Mouse (Mus musculus) left cerebral cortex, adult 9 months (tissue): ENCODE measurements at regions not wholly inside any gene's neighbourhood (a gene's known extent, or its start where the extent isn't known, plus 50 kb on each side); places are given as distances from the start of the nearest gene placed in this dataset.
A peak's percentile ranks its signal among the peaks of the same experiment; 100 is the strongest.
"Not testable (repeated sequence)": the region's sequence is repeated elsewhere in the genome, so short reads cannot be mapped to it uniquely, and the experiment has no call there.

Experiments
- DNase-seq, 2 experiments: peaks; one replicate each; pipeline ENCODE4 v3.0.0; 2022; ENCODE audit warnings: low spot score in 2 of 2

GRCm38 (mm10) chr4:81597390-81597789 lies 154.8 kb upstream of the Mpdz start:
- no peak for DNase-seq

- not testable (repeated sequence) for DNase-seq
These were observed 150.8 kb upstream of the Mpdz start for GRCm38 (mm10) chr4:81593431-81593830.

DNA sequence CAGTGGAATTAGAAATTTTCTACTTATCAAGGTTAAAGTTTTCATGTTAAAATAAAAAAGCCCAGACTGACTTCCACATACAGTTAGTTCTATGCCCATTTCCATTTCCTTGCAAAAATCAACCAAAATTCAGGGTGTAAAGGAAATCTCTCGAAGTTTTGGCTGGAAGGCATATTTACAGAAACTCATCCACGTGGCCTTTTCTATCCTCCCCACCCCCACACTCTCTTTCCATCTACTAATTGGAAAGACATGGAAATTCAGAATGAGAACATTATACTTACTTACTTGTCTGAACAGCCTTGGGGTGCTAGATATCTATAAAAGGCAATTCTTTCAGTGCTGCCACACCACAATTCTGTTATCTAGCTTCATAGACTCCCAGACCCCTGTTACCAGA lies 139.9 kb upstream of the Mpdz start:
- no peak for DNase-seq

GRCm38 (mm10) chr4:81580553-81580952 lies 137.9 kb upstream of the Mpdz start:
- no peak for DNase-seq

GRCm38 (mm10) chr4:81579389-81580110 lies 136.9 kb upstream of the Mpdz start:
- DNase-seq: no peak

GRCm38 (mm10) chr4:81578981-81579380 lies 136.4 kb upstream of the Mpdz start:
- DNase-seq: no peak

GRCm38 (mm10) chr4:81573771-81574170 lies 131.2 kb upstream of the Mpdz start:
- DNase-seq: no peak

DNA sequence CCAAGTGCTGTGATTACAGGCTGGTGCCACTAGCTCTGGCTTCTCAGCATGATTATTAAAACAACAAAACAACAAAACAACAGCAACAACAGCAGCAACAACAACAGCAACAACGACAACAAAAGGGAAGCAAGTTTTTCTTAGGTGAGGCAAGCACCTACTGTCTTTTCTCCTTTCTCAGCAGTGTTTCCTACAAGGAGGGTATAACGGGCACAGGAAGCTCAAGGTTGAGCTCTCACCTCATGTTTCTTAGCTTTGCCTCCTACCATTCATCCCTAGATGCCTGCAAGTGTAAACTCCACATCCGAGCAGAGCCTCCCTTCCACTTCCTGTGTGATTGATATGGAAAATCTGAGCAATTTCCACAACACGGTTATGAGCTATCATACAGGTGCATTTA lies 128.1 kb upstream of the Mpdz start:
- no peak for DNase-seq

DNA sequence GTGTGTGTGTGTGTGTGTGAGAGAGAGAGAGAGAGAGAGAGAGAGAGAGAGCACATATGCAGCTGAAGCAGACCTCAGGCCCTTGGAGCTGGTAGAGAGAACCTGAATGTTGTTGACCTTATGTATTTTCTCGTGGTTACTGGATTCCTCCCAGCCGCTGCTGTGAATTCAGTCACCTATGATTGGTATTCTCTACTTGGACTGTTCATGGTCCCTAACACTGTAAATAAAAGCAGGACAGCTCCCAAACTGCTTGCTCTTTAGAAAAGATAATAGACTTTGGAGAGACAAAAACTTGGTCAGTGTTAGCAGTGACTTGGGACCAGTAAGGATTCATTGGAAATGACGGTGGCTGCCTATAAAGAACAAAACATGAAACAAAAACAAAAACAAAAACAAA lies 126.9 kb upstream of the Mpdz start:
- no peak for DNase-seq

GRCm38 (mm10) chr4:81568404-81568803 lies 125.8 kb upstream of the Mpdz start:
- DNase-seq: no peak

DNA sequence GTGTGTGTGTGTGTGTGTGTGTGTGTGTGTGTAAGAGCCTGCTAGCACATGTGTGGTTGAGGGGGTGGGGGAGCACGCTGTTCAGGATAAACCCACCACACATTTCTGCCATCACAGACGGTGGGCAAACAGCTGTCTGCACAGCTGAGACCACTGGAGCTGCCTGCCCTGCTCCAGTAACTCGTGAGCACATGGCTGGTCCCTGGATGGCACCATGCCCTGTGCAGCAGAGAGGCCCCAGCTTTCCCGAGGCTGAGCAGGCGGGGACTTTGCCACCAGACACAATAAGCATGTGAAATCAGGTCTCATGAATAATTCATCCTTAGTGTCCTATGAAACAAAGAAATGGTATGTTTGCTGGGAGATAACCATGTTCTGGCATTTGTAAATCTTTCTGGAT lies 125.3 kb upstream of the Mpdz start:
- DNase-seq: no peak

DNA sequence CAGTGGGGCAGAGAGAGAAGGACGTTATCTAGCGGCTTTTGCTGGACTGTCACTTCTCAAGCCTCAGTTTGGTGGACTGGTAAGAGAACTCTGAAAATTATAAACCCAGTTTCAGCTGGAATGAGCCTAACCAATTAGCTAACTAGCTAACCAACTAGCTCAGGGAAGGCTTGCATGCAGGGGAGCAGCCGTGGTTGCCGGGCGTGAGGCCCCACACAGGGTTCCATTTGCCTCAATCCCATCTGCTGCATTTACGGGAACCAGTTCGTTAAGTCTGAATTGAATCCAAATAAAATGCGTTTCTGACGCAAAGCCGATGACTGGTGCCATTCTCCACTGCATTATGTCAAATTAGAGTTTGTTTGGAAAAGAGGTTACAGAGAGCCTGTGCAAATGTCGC lies 123.9 kb upstream of the Mpdz start:
- DNase-seq: no peak

- peak in 1 of 2 experiments; percentile 50 for DNase-seq
These were observed 123.1 kb upstream of the Mpdz start for GRCm38 (mm10) chr4:81565422-81566395.

DNA sequence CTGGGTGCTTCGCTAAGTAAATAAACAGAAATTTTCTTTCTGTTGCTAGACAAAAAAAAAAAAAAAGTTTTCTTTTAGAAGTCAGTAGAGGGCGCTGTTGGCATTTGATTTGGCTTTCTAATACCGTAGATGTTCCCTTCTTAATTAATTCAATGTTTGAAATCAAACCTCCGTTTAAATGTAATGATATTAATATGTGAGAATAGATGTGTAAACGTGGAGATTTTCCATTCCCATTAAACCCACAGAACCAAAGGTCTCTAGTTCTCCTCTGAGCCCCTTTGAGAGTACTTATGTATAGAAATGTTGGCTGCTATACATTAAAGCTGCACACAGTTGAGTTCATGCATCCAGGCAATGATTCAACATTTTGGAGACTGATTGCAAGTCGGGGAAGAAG lies 121.8 kb upstream of the Mpdz start:
- DNase-seq: no peak

GRCm38 (mm10) chr4:81563574-81563973 lies 121.0 kb upstream of the Mpdz start:
- peak in 1 of 2 experiments; percentile 66 for DNase-seq

DNA sequence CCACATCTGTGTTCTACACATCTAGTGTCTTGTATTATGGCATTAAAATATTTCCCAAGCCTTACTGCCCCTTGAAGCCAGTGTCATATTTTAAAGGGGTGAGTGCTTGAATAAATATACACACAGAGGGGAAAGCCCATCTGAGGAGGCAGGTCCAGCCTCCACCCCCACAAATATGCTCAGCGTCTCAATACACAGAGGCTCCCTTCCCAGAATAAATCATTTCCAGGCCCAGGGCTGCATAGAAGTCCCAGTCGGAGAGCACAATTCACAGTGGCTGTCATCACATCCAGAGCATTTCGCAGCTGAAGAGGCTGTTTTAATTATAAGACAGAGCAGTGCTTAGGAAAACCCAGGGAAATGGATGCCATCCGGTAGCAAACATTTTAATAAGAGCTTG lies 118.8 kb upstream of the Mpdz start:
- no peak for DNase-seq

- no peak for DNase-seq
These were observed 108.2 kb upstream of the Mpdz start for GRCm38 (mm10) chr4:81550816-81551215.

- DNase-seq: no peak
These were observed 107.6 kb upstream of the Mpdz start for GRCm38 (mm10) chr4:81550256-81550655.

DNA sequence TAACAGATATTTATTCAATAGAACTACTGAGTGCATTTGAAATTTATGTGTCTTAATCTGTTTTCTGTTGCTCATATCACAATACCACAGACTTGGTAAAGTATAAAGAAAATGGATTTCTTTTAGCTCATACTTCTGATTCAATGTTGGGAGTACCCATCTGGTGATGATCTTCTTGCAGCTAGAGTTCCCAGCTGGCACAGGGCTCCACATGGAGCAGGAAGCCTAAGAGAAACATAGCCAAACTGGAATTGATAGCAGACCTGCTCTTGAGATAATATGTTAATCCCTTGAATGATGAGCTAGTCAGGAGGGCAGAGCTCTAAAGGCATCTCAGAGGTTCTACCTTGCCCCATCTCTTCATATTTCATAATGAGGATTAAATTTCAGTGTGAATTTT lies 97.9 kb upstream of the Mpdz start:
- no peak for DNase-seq

- peak in 1 of 2 experiments; percentile 35 for DNase-seq
These were observed 96.9 kb upstream of the Mpdz start for GRCm38 (mm10) chr4:81539551-81539950.

DNA sequence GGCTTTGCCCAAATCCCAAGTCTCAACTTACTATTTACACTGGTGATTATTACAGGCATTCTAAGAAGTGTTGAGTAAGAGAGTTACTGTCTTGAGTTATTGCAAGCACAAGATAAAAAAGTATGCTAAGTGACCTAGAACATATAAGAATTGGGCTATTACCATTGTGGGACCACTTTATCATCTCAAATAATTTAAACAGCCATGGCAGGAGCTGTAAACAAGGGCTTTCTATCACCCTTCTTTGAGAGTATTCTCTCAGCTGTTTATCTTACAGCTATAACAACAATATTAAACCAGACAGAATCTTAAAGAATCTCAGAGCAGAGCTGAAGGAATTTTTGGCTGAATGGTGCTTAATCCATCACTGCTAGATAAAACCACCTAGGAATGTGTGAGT lies 94.2 kb upstream of the Mpdz start:
- DNase-seq: no peak

DNA sequence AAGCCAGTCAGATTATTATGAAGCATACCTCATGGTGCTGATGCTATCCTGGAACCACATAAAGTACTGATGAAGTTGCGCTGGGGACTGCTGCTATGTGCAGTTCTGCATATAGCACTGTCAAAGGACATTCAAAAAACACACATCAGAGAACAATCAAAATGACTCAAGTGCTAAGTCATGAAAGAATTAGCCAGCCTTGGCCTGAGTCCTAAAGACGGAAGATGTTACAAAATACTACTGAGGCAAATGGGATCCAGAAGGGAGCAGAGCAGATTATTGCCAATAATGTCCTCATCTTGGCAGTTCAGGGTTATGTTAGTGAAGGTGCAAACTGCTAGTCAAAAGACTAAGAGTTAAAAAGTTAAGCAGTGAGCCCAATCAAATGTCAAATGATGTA lies 87.9 kb upstream of the Mpdz start:
- no peak for DNase-seq

DNA sequence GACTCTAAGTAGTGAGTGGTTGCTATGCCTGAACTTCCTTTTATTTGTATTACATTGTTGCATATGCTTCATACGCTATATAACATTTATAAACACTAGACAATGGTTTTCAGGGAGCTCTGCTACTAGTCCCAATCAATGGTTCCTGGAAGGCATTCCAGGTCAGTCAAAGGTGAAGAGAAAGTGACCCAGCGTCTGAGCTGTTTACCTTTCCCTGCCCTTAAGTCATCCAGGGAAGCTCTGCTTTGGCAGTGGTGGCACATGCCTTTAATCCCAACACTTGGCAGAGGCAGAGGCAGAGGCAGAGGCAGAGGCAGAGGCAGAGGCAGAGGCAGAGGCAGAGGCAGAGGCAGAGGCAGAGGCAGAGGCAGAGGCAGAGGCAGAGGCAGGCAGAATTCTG lies 76.5 kb upstream of the Mpdz start:
- DNase-seq: not testable (repeated sequence)
